Mouse (Mus musculus) liver, embryonic 12.5 days (tissue): ENCODE results near the gene Pdia4. TPM values are rescaled to one million over a fixed set of nuclear protein-coding genes. Genes with fewer than 3 reads are reported as not detected.
"Not testable (repeated sequence)": the region's sequence is repeated elsewhere in the genome, so short reads cannot be mapped to it uniquely, and the experiment has no call there.

Source experiments
- ATAC-seq: fragments of 200-750 bp; cut with Nextera tagmentation; 2 replicates; pipeline ENCODE4 v1.8.0; 2017; ENCODE audit warnings: moderate number of reproducible peaks, mild to moderate bottlenecking, moderate library complexity
- H3K27ac ChIP-seq: fragments of 300-500 bp; sonication (generic); 2 replicates; pipeline ENCODE4 v1.5.1; 2016; ENCODE audit warnings: mild to moderate bottlenecking
- H3K27me3 ChIP-seq: fragments of 300-500 bp; sonication (generic); replicated peaks from 2 replicates; pipeline ENCODE4 v1.6.1; 2016; ENCODE audit warnings: mild to moderate bottlenecking, moderate library complexity
- H3K36me3 ChIP-seq: fragments of 300-500 bp; sonication (generic); 2 replicates; pipeline ENCODE4 v1.6.1; 2016; ENCODE audit warnings: mild to moderate bottlenecking, moderate library complexity
- H3K4me1 ChIP-seq: fragments of 300-500 bp; sonication (generic); 2 replicates; pipeline ENCODE4 v1.6.1; 2016
- H3K4me2 ChIP-seq: fragments of 300-500 bp; sonication (generic); 2 replicates; pipeline ENCODE4 v1.6.1; 2016; ENCODE audit warnings: mild to moderate bottlenecking, moderate library complexity
- H3K4me3 ChIP-seq: fragments of 300-500 bp; sonication (generic); 2 replicates; pipeline ENCODE4 v1.5.1; 2016; ENCODE audit warnings: mild to moderate bottlenecking, moderate library complexity
- H3K9ac ChIP-seq: fragments of 300-500 bp; sonication (generic); 2 replicates; pipeline ENCODE4 v1.6.1; 2016; ENCODE audit warnings: mild to moderate bottlenecking, moderate library complexity
- H3K9me3 ChIP-seq: fragments of 300-500 bp; sonication (generic); replicated peaks from 2 replicates; pipeline ENCODE4 v1.6.1; 2016; ENCODE audit warnings: mild to moderate bottlenecking, moderate library complexity
- WGBS: fragments of 180-500 bp; shearing (Covaris S2); methylation state at CpG from one replicate; pipeline ENCODE4 v1.1.7; 2016; ENCODE audit not compliant: insufficient replicate concordance; 5-methylcytosine and 5-hydroxymethylcytosine counted together
- polyA plus RNA-seq: library from polyadenylated mRNA; unstranded; fragments of >200 nt; fragmentation: Nextera tagmentation; extraction: Ambion mirVana; gene quantifications from 2 replicates; pipeline ENCODE4 v1.2.1, GENCODE M21; 2016

Gene Pdia4
- 142 and 147 TPM in 2 replicates for polyA plus RNA-seq

DNA sequence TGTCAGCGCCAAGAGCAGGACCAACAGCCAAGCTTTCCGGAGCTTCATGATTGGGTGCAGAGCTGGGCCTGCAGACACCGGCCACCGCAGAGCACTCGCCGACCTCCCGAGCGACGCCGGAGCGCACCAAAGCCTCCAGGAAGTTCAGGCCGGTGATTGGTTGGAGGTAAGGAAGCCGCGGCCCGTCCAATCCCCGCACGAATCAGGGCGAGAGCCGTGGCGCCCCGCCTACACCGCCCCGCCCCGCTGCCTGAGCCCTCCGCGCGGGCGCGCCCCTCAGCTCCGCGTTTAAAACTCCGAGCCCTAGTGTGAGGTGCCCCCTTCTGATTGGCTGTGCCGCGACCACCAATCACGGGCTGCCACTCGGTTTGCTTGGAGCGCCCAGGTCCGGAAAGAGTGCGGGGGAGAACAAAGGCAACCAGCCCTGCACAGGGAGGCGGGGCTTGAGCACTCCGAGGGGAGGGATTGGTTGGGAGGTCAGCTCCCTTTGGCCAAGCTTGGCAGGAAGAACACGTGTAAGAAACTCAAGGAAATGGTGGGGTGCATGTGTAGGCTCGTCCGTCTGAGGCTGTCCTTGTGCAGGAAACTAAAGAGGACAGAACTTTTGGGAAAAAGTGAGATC is at the start of gene Pdia4:
TSS of gene Pdia4 (minus strand) at position 174 of the 622 bp plus-strand sequence.
- Histone ChIP-seq H3K9me3 (no peaks in the 10 kb centered on the region), H3K4me3 (peak within 1 kb of the TSS; percentile 78), H3K9ac (peak within 1 kb of the TSS; percentile 82), H3K27ac (peak within 1 kb of the TSS; percentile 96), H3K4me2 (peak within 1 kb of the TSS; percentile 84), H3K36me3 (peaks cover 8% of the 10 kb centered on the region; the same call in 1 of the 2 replicates), H3K27me3 (no peaks in the 10 kb centered on the region), H3K4me1 (peaks cover 45% of the 10 kb centered on the region)
- peak; percentile 96 for ATAC-seq
- WGBS: under 1% methylated on average over 44 of the region's 44 CpGs

DNA sequence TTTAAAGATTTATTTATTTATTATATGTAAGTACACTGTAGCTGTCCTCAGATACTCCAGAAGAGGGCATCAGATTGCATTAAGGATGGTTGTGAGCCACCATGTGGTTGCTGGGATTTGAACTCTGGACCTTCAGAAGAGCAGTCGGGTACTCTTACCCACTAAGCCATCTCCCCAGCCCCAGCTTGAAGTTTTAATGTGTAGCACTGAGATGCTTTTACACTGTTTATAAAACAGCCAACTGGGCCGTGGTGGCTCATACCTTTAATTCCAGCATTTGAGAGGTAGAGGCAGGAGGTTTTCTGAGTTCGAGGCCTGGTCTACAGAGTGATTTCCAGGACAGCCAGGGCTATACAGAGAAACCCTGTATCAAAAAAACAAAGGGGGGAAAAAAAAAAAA is 44.5 kb upstream of the Pdia4 start:
- H3K4me3 ChIP-seq, H3K4me2 ChIP-seq, H3K27ac ChIP-seq, H3K4me1 ChIP-seq, H3K9me3 ChIP-seq, H3K27me3 ChIP-seq, H3K9ac ChIP-seq, ATAC-seq: not testable (repeated sequence)
- peaks cover 27% of the 10 kb centered on the region for H3K36me3 ChIP-seq
- WGBS: 81% methylated on average over 3 of the region's 3 CpGs

DNA sequence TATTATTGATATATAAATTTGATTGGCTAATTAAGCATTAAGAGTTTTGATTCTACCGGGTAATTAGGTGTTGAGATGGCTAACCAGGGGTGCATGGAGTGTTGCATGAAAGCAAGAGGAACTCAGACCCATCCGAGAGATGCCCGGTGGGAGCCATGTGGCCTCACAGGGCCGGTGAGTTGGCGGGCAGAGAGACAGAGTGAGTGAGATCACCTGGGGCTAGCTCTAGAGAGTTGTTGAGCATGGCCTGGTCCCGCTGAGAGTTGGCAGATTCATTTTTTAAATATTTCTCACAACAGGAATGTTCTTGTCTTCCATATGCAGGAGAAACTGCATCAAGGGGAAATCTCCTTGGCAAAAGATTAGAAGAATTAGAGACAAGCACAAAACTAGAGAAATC is 44.0 kb upstream of the Pdia4 start:
- Histone ChIP-seq H3K9me3 (no peaks in the 10 kb centered on the region), H3K27ac (no peak overlapping the region), H3K27me3 (no peaks in the 10 kb centered on the region), H3K4me2 (no peak overlapping the region), H3K36me3 (peaks cover 22% of the 10 kb centered on the region), H3K9ac (no peak overlapping the region), H3K4me3 (no peak overlapping the region), H3K4me1 (no peaks in the 10 kb centered on the region)
- 90% methylated on average over 6 of the region's 6 CpGs for WGBS
- no peak for ATAC-seq

DNA sequence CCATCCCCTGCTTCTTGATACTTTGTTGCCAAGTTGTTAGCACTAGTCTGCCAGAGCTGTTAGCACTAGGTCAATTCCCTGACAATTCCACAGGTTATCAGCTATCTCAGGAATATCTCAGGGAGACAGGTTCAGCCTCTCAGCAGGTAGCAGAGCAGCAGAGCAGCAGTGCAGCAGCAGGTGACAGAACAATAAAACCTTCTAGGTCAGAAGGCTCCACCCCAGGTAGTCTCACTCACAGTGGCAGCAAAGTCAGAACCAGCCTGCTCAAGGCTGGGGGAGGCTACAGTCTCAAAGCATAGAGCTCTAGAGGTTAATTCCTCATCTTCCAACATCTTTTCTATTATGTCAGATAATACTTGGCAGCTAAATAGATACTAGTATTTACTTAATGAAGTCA is 32.5 kb upstream of the Pdia4 start:
- H3K27me3 ChIP-seq: no peaks in the 10 kb centered on the region

DNA sequence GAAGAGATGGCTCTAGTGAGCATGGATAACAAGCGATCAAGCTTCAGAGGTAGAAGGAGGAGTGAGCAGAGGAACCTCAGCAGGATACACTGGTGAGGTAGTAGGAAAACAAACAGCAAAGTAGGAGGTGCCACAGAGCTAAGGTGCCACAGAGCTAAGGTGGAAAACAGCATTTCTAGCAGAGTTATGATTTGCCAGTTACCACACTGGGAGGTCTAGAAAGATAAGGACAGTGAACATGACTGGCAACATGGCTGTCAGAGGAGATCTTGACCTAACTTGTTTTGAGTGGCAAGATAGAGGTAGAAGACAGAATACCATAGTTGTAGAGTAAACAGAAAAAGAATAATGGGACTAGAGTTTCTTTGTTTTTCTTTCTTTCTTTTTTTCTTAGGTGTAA is 29.1 kb upstream of the Pdia4 start:
- H3K9ac ChIP-seq: no peak overlapping the region
- ATAC-seq: peak; percentile 76
- 86% methylated on average over 1 of the region's 1 CpGs for WGBS

More for the DNA sequence above, 32.5 kb upstream of the Pdia4 start:
- Histone ChIP-seq H3K9ac (no peak overlapping the region), H3K4me2 (no peak overlapping the region), H3K9me3 (no peaks in the 10 kb centered on the region), H3K4me1 (peaks cover 14% of the 10 kb centered on the region), H3K4me3 (no peak overlapping the region), H3K36me3 (peaks cover 18% of the 10 kb centered on the region), H3K27ac (no peak overlapping the region)
- no peak for ATAC-seq

DNA sequence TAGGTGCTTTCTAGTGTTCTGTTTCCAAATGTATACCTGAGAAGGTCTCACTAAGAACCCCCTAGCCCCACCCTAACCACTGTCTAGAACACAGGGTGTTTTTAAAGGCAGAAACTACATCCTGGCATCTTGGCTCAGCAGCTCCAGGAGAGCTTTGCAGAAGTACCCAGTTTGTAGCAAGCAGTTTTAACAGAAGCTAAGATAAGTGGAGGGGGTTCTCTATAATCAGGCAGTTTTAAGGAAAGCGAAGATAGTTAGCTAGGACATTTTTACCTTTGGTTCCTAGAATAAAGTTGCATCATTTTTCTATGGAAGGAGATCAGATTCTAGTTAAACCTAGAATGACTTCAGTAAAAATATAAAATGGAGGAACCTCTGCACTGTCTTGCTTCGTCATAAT is 28.6 kb upstream of the Pdia4 start:
- H3K4me3 ChIP-seq: no peak overlapping the region
- peaks cover 24% of the 10 kb centered on the region for H3K36me3 ChIP-seq
- H3K27ac ChIP-seq: peak overlapping the region; percentile 42; the same call in 1 of the 2 replicates
- 73% methylated on average over 2 of the region's 2 CpGs for WGBS
- no peak for ATAC-seq
- no peaks in the 10 kb centered on the region for H3K9me3 ChIP-seq
- no peak overlapping the region for H3K4me2 ChIP-seq
- peaks cover 42% of the 10 kb centered on the region for H3K4me1 ChIP-seq
- H3K27me3 ChIP-seq: no peaks in the 10 kb centered on the region
- H3K9ac ChIP-seq: no peak overlapping the region

More for the DNA sequence above, 29.1 kb upstream of the Pdia4 start:
- Histone ChIP-seq H3K36me3 (peaks cover 26% of the 10 kb centered on the region), H3K4me1 (peaks cover 37% of the 10 kb centered on the region), H3K27me3 (no peaks in the 10 kb centered on the region), H3K4me3 (no peak overlapping the region), H3K27ac (peak overlapping the region; percentile 42; the same call in 1 of the 2 replicates), H3K4me2 (no peak overlapping the region), H3K9me3 (no peaks in the 10 kb centered on the region)

DNA sequence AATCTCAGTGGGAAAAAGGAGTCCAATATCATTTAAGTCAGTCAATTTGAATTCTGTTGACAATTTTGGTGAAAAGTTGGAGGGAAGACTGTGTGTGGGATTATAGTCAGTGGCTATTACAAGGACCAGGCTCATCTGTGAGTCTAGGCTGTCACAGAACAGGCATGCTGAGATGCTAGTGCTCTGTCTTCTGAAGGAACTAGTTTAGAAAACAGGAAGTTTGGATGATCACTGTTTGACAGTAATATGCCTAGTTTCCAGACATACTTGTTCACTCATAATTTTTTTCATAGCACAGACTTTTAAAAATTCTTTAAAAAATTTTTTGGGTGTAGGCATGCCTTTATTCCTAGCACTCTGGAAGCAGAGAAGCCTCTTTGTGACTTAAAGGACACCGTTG is 27.8 kb upstream of the Pdia4 start:
- WGBS: 95% methylated on average over 1 of the region's 1 CpGs
- Histone ChIP-seq H3K4me1 (peaks cover 48% of the 10 kb centered on the region), H3K27me3 (no peaks in the 10 kb centered on the region), H3K27ac (no peak overlapping the region), H3K4me2 (no peak overlapping the region), H3K9me3 (no peaks in the 10 kb centered on the region), H3K9ac (no peak overlapping the region), H3K36me3 (peaks cover 18% of the 10 kb centered on the region), H3K4me3 (no peak overlapping the region)
- ATAC-seq: no peak

DNA sequence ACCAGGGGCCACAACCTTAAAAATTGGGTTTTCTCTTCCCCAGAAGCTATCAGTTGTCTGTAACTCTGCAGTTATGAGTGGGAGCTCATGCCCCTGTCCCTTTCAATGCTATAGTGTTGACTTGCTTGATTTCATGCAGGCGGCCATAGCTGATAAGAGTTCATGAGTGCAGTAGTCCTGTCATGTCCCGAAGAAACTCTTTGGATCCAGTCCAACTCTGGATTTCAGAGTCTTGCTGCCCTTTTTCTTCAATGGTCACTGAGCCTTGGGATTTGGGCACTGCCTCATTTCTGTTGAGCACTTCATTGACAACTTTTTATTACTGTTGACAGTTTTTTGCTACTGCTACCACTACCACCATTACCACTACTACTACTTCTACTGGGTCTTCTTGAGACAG is 24.4 kb upstream of the Pdia4 start:
- Histone ChIP-seq H3K27me3 (no peaks in the 10 kb centered on the region), H3K4me3 (no peak overlapping the region), H3K9ac (0 out of 2 replicates have a peak overlapping the region, but pooled peaks have one; percentile 13), H3K27ac (peak overlapping the region; percentile 10; the same call in 1 of the 2 replicates), H3K4me2 (peak overlapping the region; percentile 22), H3K9me3 (no peaks in the 10 kb centered on the region), H3K4me1 (peaks cover 52% of the 10 kb centered on the region), H3K36me3 (peaks cover 12% of the 10 kb centered on the region; the same call in 1 of the 2 replicates)
- WGBS: 13% methylated on average over 2 of the region's 2 CpGs
- ATAC-seq: no peak

DNA sequence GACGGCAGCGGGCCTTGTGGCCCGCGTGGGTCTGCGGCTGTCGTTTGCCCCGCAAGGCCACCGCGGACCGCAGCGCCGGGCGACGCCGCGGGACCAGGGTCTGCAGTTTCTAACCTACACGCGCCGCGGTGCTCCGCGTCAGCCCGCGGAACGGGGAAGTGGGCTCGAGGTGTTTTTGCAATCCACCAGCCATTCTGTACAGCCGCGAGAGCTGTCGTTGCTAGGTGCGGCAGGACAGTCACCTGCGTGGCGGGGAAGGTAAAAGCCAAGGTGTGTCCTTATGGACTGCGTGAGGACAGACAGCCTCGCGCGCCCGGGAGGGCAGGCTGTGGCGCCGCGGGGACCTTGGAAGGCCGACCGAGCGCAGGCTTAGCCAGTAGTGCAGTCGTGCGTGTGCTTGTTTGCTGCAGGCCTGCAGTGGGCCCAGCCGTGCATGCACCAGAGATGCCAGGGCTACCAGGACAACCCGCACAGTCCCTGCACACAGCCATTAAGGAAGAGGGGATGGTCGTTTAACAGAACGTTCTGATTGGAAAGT is 22.8 kb upstream of the Pdia4 start:
- Histone ChIP-seq H3K9ac (peak overlapping the region; percentile 91), H3K27me3 (no peaks in the 10 kb centered on the region), H3K36me3 (peaks cover 11% of the 10 kb centered on the region; the same call in 1 of the 2 replicates), H3K9me3 (no peaks in the 10 kb centered on the region), H3K4me1 (peaks cover 39% of the 10 kb centered on the region), H3K4me3 (peak overlapping the region; percentile 93), H3K4me2 (peak overlapping the region; percentile 88), H3K27ac (peak overlapping the region; percentile 87)
- ATAC-seq: peak; percentile 73
- under 1% methylated on average over 49 of the region's 49 CpGs for WGBS

DNA sequence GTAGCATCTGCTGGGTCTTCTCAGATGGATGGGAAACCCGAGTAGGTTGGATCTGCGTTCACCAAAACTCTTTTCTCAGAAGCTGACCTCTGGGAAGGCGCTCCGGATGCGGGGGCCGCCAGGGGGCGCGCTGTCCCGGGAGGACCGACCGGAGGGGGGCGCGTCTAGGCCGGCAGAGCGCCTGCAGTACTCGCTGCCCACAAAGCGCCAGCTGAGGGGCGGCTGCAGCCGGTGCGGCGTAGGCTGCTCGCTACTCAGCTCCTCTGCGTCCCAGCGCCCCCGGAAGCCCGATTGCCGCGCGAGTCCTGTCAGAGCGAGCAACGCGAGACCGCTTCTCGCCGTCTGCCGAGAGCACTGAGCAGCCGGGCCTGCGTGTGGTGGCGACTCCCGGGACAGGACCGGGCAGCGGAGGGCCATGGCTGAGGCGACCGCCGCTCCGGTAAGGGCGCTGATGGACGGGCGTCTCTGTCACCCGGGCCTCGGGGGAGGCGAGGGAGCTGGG is 22.3 kb upstream of the Pdia4 start, which contains the start of gene Zfp398:
TSS of gene Zfp398 (plus strand) at position 180 of the 502 bp plus-strand sequence.
- Histone ChIP-seq H3K9me3 (no peaks in the 10 kb centered on the region), H3K27ac (peak within 1 kb of the TSS; percentile 87), H3K4me3 (peak within 1 kb of the TSS; percentile 93), H3K4me2 (peak within 1 kb of the TSS; percentile 88), H3K4me1 (peaks cover 43% of the 10 kb centered on the region), H3K9ac (peak within 1 kb of the TSS; percentile 91), H3K27me3 (no peaks in the 10 kb centered on the region), H3K36me3 (peaks cover 7% of the 10 kb centered on the region; the same call in 1 of the 2 replicates)
- peak; percentile 92 for ATAC-seq
- under 1% methylated on average over 52 of the region's 52 CpGs for WGBS

DNA sequence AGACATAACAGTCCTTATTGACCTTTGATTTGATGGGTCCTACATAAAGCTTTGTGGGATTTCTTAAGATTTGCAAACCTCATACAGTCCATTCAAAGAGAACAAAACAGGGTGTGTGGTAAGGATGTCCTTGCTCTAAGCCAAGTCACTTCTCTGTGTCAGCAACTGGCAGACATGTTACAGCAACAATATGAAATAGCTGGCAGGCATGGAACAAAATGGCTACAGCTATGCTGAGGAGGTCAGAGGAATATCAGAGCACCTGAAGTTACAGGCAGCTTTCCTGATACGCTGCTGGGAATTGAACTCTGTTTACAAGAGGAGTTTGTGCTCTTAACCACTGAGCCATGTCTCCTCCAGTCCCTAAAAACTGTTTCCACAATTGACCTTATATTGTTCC is 19.0 kb upstream of the Pdia4 start:
- Histone ChIP-seq H3K27me3 (no peaks in the 10 kb centered on the region), H3K4me2 (no peak overlapping the region), H3K4me3 (no peak overlapping the region), H3K9me3 (no peaks in the 10 kb centered on the region), H3K27ac (no peak overlapping the region), H3K36me3 (no peaks in the 10 kb centered on the region), H3K9ac (no peak overlapping the region), H3K4me1 (peaks cover 33% of the 10 kb centered on the region)
- WGBS: 69% methylated on average over 1 of the region's 1 CpGs
- ATAC-seq: no peak
